Mouse (Mus musculus) heart, embryonic 16.5 days (tissue): ENCODE results near the gene Gpr179. TPM values are rescaled to one million over a fixed set of nuclear protein-coding genes. Genes with fewer than 3 reads are reported as not detected.

ENCODE experiments used
- ATAC-seq: fragments of 200-750 bp; cut with Nextera tagmentation; replicated peaks from 2 replicates; pipeline ENCODE4 v1.8.0; 2017; ENCODE audit warnings: moderate number of reproducible peaks; ENCODE audit not compliant: insufficient read depth, low FRiP score; ENCODE audit errors: extremely low read depth
- H3K27ac ChIP-seq: fragments of 300-500 bp; sonication (generic); 2 replicates; pipeline ENCODE4 v1.5.1; 2014; ENCODE audit warnings: mild to moderate bottlenecking, low read length, control low read depth, moderate library complexity
- H3K27me3 ChIP-seq: fragments of 300-500 bp; sonication (generic); 2 replicates; pipeline ENCODE4 v1.6.1; 2014; ENCODE audit warnings: low read length, mixed read lengths; ENCODE audit not compliant: control insufficient read depth, insufficient read depth
- H3K36me3 ChIP-seq: fragments of 300-500 bp; sonication (generic); 2 replicates; pipeline ENCODE4 v1.6.1; 2014; ENCODE audit not compliant: control insufficient read depth, insufficient read depth
- H3K4me1 ChIP-seq: fragments of 300-500 bp; sonication (generic); 2 replicates; pipeline ENCODE4 v1.6.1; 2014; ENCODE audit warnings: low read length, mixed read lengths; ENCODE audit not compliant: control insufficient read depth, insufficient read depth
- H3K4me2 ChIP-seq: fragments of 300-500 bp; sonication (generic); 2 replicates; pipeline ENCODE4 v1.6.1; 2014; ENCODE audit warnings: low read depth, mild to moderate bottlenecking, control low read depth, low read length
- H3K4me3 ChIP-seq: fragments of 300-500 bp; sonication (generic); 2 replicates; pipeline ENCODE4 v1.5.1; 2014; ENCODE audit warnings: mild to moderate bottlenecking, control low read depth, low read length
- H3K9ac ChIP-seq: fragments of 300-500 bp; sonication (generic); 2 replicates; pipeline ENCODE4 v1.6.1; 2014; ENCODE audit warnings: low read length, control low read depth
- H3K9me3 ChIP-seq: fragments of 300-500 bp; sonication (generic); replicated peaks from 2 replicates; pipeline ENCODE4 v1.6.1; 2016; ENCODE audit warnings: low read length; ENCODE audit not compliant: control insufficient read depth
- WGBS: fragments of 180-500 bp; shearing (Covaris S2); extraction: QIAGEN DNeasy Blood & Tissue Kit; methylation state at CpG from one replicate; pipeline ENCODE4 v1.1.7; 2014; 5-methylcytosine and 5-hydroxymethylcytosine counted together
- polyA plus RNA-seq: library from polyadenylated mRNA; unstranded; fragments of >200 nt; fragmentation: Nextera tagmentation; extraction: Ambion mirVana; gene quantifications from 2 replicates; pipeline ENCODE4 v1.2.1, GENCODE M21; 2015

Gene Gpr179
- polyA plus RNA-seq, 1 experiment from 2014 or later = 0.12 TPM

DNA sequence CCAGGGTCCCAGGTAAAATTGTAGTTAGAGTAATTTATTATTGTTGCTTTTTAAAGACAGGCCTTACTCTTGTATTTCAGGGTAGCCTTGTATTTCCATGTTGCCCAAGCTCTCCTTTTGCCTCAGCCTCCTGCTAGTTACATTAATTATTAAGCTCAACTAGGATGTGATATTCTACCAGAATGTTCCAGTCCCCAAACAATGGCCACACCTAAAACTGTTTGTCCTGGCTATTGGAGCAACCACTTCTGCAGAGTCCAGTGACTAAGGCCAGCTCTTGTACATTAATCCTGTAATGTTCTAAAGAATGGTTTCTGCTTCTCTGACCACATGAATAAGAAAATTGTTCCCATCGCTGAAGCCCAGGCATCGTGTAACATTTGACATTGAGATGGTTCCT is 31.1 kb upstream of the Gpr179 start:
- Histone ChIP-seq H3K4me2 (no peak overlapping the region), H3K4me3 (no peak overlapping the region), H3K27ac (no peak overlapping the region), H3K9me3 (no peaks in the 10 kb centered on the region), H3K36me3 (peaks cover 31% of the 10 kb centered on the region), H3K9ac (no peak overlapping the region), H3K27me3 (no peaks in the 10 kb centered on the region), H3K4me1 (no peaks in the 10 kb centered on the region)
- no peak for ATAC-seq
- WGBS = 91% methylated on average over 2 of the region's 2 CpGs

DNA sequence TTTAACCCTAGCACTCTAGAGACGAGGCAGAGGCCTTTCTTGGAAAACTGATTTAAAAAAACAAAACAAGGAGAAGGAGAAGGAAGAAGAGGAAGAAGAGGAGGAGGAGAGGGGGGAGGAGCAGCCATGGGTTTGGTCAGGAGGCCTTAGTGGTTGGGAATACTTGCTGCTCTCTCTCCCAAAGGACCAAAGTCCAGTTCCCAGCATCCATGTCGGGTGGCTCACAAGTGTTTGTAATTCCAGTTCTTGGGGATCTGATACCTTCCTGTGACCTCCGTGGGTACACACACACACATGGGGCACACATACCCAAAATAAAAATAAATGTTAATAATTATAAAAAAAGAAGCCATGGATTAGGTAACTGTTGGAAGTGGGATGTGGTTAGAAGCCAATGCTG is 28.2 kb upstream of the Gpr179 start:
- no peak overlapping the region for H3K27ac ChIP-seq
- no peak overlapping the region for H3K4me2 ChIP-seq
- no peak for ATAC-seq
- no peaks in the 10 kb centered on the region for H3K4me1 ChIP-seq
- H3K9me3 ChIP-seq = no peaks in the 10 kb centered on the region
- H3K4me3 ChIP-seq = no peak overlapping the region
- H3K36me3 ChIP-seq = peaks cover 32% of the 10 kb centered on the region
- 79% methylated on average over 3 of the region's 3 CpGs for WGBS
- no peak overlapping the region for H3K9ac ChIP-seq
- no peaks in the 10 kb centered on the region for H3K27me3 ChIP-seq

- peaks cover 19% of the 10 kb centered on the region for H3K36me3 ChIP-seq
- no peaks in the 10 kb centered on the region for H3K9me3 ChIP-seq
- WGBS = 60% methylated on average over 2 of the region's 2 CpGs
- H3K4me1 ChIP-seq = peaks cover 22% of the 10 kb centered on the region
- no peak overlapping the region; the same call in 1 of the 2 replicates for H3K27ac ChIP-seq
- H3K9ac ChIP-seq = no peak overlapping the region
- no peaks in the 10 kb centered on the region for H3K27me3 ChIP-seq
- no peak overlapping the region for H3K4me3 ChIP-seq
- no peak overlapping the region for H3K4me2 ChIP-seq
- ATAC-seq = no peak
Measured at GRCm38 (mm10) chr11:97373402-97373801, 21.5 kb upstream of the Gpr179 start.

DNA sequence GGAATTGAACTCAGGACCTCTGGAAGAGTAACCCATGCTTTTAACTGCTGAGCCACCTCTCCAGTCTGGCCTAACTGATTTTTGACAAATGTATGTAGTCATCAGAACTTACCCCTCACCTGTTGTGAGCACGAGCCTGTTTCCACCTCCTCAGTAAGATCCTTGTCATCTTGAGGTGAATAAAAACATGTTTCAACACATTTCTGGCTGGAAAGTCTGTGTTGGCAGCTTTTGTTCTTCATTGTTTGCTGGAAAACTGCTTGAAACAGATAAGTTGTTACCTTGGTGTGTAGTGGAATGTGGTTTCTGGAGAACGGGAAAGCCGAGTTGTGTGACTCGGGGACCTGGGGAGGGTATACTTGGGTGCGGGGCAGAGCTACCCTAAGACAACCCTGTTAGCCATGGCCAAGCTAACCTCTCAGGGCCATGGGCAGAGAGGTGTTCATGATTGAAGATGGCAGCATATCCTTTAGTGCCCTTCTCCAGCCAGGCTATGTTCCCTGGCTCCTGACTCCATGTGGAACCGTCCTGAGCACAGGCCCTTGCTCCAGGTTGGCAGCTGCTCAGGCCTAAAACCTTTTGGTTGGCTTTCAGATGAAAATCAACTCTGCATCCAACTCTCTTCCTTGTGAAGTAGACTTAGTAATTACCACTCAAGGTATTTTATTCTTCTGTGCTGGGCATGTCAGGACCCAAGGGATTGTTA is 20.4 kb upstream of the Gpr179 start:
- H3K27me3 ChIP-seq = no peaks in the 10 kb centered on the region
- H3K9ac ChIP-seq = no peak overlapping the region
- WGBS = 69% methylated on average over 6 of the region's 6 CpGs
- H3K4me2 ChIP-seq = no peak overlapping the region
- peaks cover 26% of the 10 kb centered on the region for H3K4me1 ChIP-seq
- H3K9me3 ChIP-seq = no peaks in the 10 kb centered on the region
- H3K27ac ChIP-seq = 0 out of 2 replicates have a peak overlapping the region, but pooled peaks have one; percentile 18
- peaks cover 11% of the 10 kb centered on the region for H3K36me3 ChIP-seq
- no peak overlapping the region for H3K4me3 ChIP-seq
- no peak for ATAC-seq

DNA sequence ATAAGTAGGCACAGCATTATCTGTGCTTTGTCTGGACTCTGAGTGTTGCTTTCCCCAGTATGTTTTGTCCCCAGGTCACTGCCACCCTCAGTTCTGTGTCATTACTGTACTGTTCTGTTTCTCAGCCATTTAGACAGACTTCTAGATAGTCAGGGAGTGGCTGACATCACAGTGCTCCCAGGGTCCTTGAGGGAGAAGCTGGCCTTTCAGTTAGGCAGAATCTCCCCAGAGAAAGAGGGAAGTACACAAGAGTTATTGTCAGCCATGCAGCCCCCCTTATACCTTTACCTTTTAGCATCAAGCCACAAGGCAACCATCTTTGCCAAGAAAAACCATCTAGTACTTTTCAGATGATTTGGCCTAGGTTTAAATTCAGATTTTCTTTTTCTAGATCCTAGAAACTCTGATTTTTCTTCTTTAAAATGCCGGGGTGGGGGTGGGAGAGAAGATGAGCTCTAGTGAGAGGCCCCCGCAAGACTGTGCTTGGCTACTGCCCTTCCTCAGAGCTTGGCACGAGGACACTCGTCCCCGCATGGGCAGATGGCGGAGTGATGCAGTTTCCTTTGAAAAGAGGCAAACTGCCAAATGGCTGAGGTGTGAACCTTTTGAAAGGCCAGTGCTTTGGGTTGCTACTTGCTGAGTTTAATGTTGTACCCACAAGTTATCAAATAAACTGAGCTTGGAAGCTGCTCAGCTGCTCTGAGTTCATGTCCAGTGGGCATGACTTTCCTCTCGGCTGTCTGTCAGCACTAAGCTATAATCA is 18.6 kb upstream of the Gpr179 start:
- H3K4me3 ChIP-seq = no peak overlapping the region
- no peaks in the 10 kb centered on the region for H3K27me3 ChIP-seq
- H3K4me1 ChIP-seq = peaks cover 30% of the 10 kb centered on the region
- H3K36me3 ChIP-seq = peaks cover 11% of the 10 kb centered on the region
- H3K9ac ChIP-seq = no peak overlapping the region
- peak overlapping the region; percentile 46 for H3K27ac ChIP-seq
- H3K9me3 ChIP-seq = no peaks in the 10 kb centered on the region
- WGBS = 34% methylated on average over 7 of the region's 7 CpGs
- no peak for ATAC-seq
- no peak overlapping the region for H3K4me2 ChIP-seq

DNA sequence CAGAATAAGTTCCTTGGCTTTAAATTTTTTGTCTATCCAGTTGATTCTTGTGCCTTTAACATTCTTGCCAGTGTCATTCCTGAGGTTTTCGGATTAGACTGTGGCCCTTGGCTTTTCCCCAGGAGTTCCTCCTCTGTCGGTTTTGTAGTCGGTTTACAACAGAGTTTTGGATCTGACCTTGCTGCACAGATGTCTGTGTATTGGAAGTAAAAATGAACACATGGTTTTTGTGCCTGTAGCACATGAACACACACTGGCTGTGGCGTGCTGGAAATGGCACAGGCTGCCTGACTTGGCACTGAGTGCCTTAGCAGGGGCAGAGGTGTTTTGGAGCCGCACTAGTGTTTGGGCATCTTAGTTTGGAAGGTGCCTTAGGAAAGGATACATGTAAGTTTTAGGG is 16.6 kb upstream of the Gpr179 start:
- Histone ChIP-seq H3K27me3 (no peaks in the 10 kb centered on the region), H3K9ac (no peak overlapping the region), H3K4me3 (no peak overlapping the region), H3K4me2 (no peak overlapping the region), H3K36me3 (no peaks in the 10 kb centered on the region), H3K4me1 (peaks cover 44% of the 10 kb centered on the region), H3K27ac (no peak overlapping the region), H3K9me3 (no peaks in the 10 kb centered on the region)
- ATAC-seq = no peak
- 70% methylated on average over 5 of the region's 5 CpGs for WGBS

- H3K27ac ChIP-seq = no peak overlapping the region
- 50% methylated on average over 1 of the region's 1 CpGs for WGBS
- ATAC-seq = no peak
- H3K36me3 ChIP-seq = no peaks in the 10 kb centered on the region
- no peak overlapping the region for H3K9ac ChIP-seq
- H3K27me3 ChIP-seq = no peaks in the 10 kb centered on the region
- H3K4me2 ChIP-seq = peak overlapping the region; percentile 91
- peaks cover 33% of the 10 kb centered on the region for H3K4me1 ChIP-seq
- H3K9me3 ChIP-seq = no peaks in the 10 kb centered on the region
- H3K4me3 ChIP-seq = no peak overlapping the region
Measured at GRCm38 (mm10) chr11:97365556-97365955, 13.7 kb upstream of the Gpr179 start.

GRCm38 (mm10) chr11:97363644-97363995 is 11.7 kb upstream of the Gpr179 start:
- Histone ChIP-seq H3K4me1 (peaks cover 27% of the 10 kb centered on the region), H3K4me3 (peak overlapping the region; percentile 78), H3K27ac (peak overlapping the region; percentile 92), H3K36me3 (no peaks in the 10 kb centered on the region), H3K9ac (peak overlapping the region; percentile 99), H3K9me3 (no peaks in the 10 kb centered on the region), H3K27me3 (no peaks in the 10 kb centered on the region), H3K4me2 (peak overlapping the region; percentile 91)
- WGBS = under 1% methylated on average over 7 of the region's 7 CpGs
- ATAC-seq = no peak

GRCm38 (mm10) chr11:97362943-97363643 is 11.2 kb upstream of the Gpr179 start:
- WGBS = under 1% methylated on average over 48 of the region's 49 CpGs
- H3K27ac ChIP-seq = peak overlapping the region; percentile 92

More at GRCm38 (mm10) chr11:97362943-97363643, 11.2 kb upstream of the Gpr179 start:
- Histone ChIP-seq H3K4me1 (peaks cover 23% of the 10 kb centered on the region), H3K36me3 (no peaks in the 10 kb centered on the region), H3K9ac (peak overlapping the region; percentile 99), H3K27me3 (no peaks in the 10 kb centered on the region), H3K9me3 (no peaks in the 10 kb centered on the region), H3K4me3 (peak overlapping the region; percentile 78), H3K4me2 (peak overlapping the region; percentile 91)
- ATAC-seq = peak; percentile 35
